Mouse (Mus musculus) gastrocnemius, adult 2 months (tissue): ENCODE data around the gene Galnt2. TPM values are rescaled to one million over a fixed set of nuclear protein-coding genes. Genes with fewer than 3 reads are reported as not detected.

Experiments used
- DNase-seq: peaks from one replicate; pipeline ENCODE4 v3.0.0; 2022
- H3K27ac ChIP-seq: fragments of 200-600 bp; 2 replicates; pipeline ENCODE4 v1.8.1; 2022; ENCODE audit warnings: mild to moderate bottlenecking
- H3K4me3 ChIP-seq: fragments of 200-600 bp; 2 replicates; pipeline ENCODE4 v1.8.1; 2022; ENCODE audit warnings: mild to moderate bottlenecking, moderate library complexity
- CTCF ChIP-seq: fragments of 200-600 bp; IDR thresholded peaks from 2 replicates; pipeline ENCODE4 v1.8.1; 2022; ENCODE audit warnings: antibody characterized with exemption, mild to moderate bottlenecking, moderate library complexity
- intact Hi-C: fragments of 180-260 bp; cut with DNase I; formaldehyde crosslinking; loops from one replicate; pipeline ENCODE4 v1.15.1; 2025
- long read RNA-seq, 2 experiments: library from polyadenylated mRNA; stranded (forward); transcript quantifications; one replicate each; pipeline ENCODE4 v2.0.0; 2021
- total RNA-seq, 2 experiments: library from RNA; stranded (reverse); gene quantifications; 2 replicates each; pipeline ENCODE4 v1.2.3; 2021

Galnt2 gene
- total RNA-seq = 10 to 100 TPM; 35.6 to 37.2 TPM
- long read RNA-seq, experiment 1, full-length matches to known transcripts = 75 of 88 reads
- long read RNA-seq, experiment 1, partial matches to known transcripts = 11 of 88 reads
- long read RNA-seq, experiment 1, other reads (novel, unspliced or antisense) = 2 of 88 reads
- long read RNA-seq, experiment 2, full-length matches to known transcripts = 71 of 91 reads
- long read RNA-seq, experiment 2, partial matches to known transcripts = 9 of 91 reads
- long read RNA-seq, experiment 2, other reads (novel, unspliced or antisense) = 11 of 91 reads

DNA sequence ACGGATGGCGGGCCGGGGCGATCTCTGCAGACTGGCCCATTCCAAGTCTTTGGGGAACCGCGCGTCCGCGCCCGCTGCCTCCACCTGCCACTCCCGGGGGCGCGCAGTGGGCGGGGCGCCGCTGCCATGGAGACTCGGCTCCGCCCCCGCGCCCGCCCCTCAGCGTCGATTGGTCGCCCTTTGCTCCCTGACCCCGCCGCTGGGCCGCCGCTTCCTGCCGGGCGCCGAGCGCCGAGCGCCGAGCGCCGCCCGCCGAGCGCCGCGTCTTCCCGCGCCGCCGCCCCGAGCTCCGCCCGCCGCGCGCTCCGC lies at the start of gene Galnt2:
Gene Galnt2 (plus strand): TSS at position 216 of the 309 bp plus-strand sequence.
- peak; percentile 94 for DNase-seq
- peak within 1 kb of the TSS; percentile 84 for H3K4me3 ChIP-seq
- TF ChIP-seq CTCF = no peak
- intact Hi-C loops = loop anchor here (2.0 to 5.0 kb wide), 3 partner anchors 51 to 179 kb away; no protein-coding TSS in a partner anchor
- peak within 1 kb of the TSS; percentile 90 for H3K27ac ChIP-seq

GRCm38 (mm10) chr8:124181751-124182150 lies 49.4 kb upstream of the Galnt2 start:
- intact Hi-C loops = loop anchor here (5.0 kb wide), 1 partner anchor 91 kb away; no protein-coding TSS in a partner anchor
- H3K4me3 ChIP-seq = no peak overlapping the region
- TF ChIP-seq CTCF = no peak

DNA sequence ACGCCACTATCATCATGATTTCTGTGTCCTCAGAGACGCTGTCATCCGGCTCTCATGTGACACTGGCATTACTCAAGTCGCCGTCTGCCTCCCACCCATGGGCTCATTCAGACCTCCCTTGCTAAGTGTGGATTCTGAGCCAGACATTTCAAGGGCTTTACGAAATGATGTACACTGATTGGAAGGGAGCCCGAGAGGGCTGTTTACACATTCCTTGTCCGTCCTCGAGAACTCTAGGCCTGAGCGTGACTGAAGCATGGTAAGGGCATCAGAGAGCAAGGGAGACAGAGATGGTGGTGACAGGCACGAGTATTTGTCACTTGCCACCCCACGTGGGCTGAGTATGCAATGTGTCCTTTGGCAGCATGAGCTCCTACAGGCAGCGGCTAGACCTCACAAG lies 49.0 kb upstream of the Galnt2 start:
- peak overlapping the region; percentile 38; the same call in 1 of the 2 replicates for H3K27ac ChIP-seq
- peak; percentile 24 for DNase-seq

More at GRCm38 (mm10) chr8:124181751-124182150, 49.4 kb upstream of the Galnt2 start:
- H3K27ac ChIP-seq = no peak overlapping the region
- no peak for DNase-seq

GRCm38 (mm10) chr8:124184078-124184477 lies 47.1 kb upstream of the Galnt2 start:
- no peak for TF ChIP-seq CTCF
- Histone ChIP-seq H3K27ac (no peak overlapping the region), H3K4me3 (no peak overlapping the region)
- intact Hi-C loops = loop anchor here (5.0 kb wide), 1 partner anchor 88 kb away; no protein-coding TSS in a partner anchor
- DNase-seq = peak; percentile 38

More for the DNA sequence above, 49.0 kb upstream of the Galnt2 start:
- intact Hi-C loops = loop anchor here (5.0 kb wide), 1 partner anchor 90 kb away; no protein-coding TSS in a partner anchor
- no peak overlapping the region for H3K4me3 ChIP-seq
- TF ChIP-seq CTCF = no peak

GRCm38 (mm10) chr8:124184507-124184906 lies 46.7 kb upstream of the Galnt2 start:
- DNase-seq = no peak
- Histone ChIP-seq H3K27ac (no peak overlapping the region), H3K4me3 (no peak overlapping the region)
- intact Hi-C loops = loop anchor here (5.0 kb wide), 1 partner anchor 88 kb away; no protein-coding TSS in a partner anchor
- TF ChIP-seq CTCF = no peak; the same call in 1 of the 2 replicates

DNA sequence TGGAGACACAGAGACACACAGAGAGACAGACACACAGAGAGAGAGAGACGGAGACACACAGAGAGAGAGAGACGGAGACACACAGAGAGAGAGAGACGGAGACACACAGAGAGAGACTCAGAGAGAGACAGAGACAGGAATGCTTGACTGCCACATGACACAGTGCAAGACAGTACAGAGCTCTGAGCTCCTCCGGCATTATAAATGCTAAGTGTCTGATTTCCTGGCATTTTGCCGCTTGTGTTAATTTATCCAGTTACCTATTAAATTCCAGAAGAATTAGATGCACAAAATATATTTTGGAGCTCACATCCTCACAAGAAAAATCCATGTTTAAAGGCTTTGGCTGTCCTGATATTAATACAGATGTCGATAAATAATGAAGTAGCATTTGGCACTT lies 46.1 kb upstream of the Galnt2 start:
- no peak for DNase-seq
- no peak overlapping the region for H3K27ac ChIP-seq
- intact Hi-C loops = no loop called here
- H3K4me3 ChIP-seq = no peak overlapping the region
- TF ChIP-seq CTCF = no peak

GRCm38 (mm10) chr8:124190388-124190787 lies 40.8 kb upstream of the Galnt2 start:
- no peak for DNase-seq
- Histone ChIP-seq H3K4me3 (no peak overlapping the region), H3K27ac (no peak overlapping the region)
- intact Hi-C loops = no loop called here
- TF ChIP-seq CTCF = no peak

GRCm38 (mm10) chr8:124192242-124192641 lies 38.9 kb upstream of the Galnt2 start:
- peak overlapping the region; percentile 67 for H3K27ac ChIP-seq
- H3K4me3 ChIP-seq = no peak overlapping the region
- intact Hi-C loops = no loop called here
- no peak for TF ChIP-seq CTCF
- no peak for DNase-seq

GRCm38 (mm10) chr8:124192976-124193375 lies 38.2 kb upstream of the Galnt2 start:
- no peak for TF ChIP-seq CTCF
- Histone ChIP-seq H3K4me3 (peak overlapping the region; percentile 48), H3K27ac (peak overlapping the region; percentile 67)
- intact Hi-C loops = no loop called here
- DNase-seq = peak; percentile 80

- TF ChIP-seq CTCF = no peak
- Histone ChIP-seq H3K4me3 (no peak overlapping the region), H3K27ac (no peak overlapping the region)
- intact Hi-C loops = no loop called here
- no peak for DNase-seq
These were observed 37.2 kb upstream of the Galnt2 start for GRCm38 (mm10) chr8:124193992-124194391.

DNA sequence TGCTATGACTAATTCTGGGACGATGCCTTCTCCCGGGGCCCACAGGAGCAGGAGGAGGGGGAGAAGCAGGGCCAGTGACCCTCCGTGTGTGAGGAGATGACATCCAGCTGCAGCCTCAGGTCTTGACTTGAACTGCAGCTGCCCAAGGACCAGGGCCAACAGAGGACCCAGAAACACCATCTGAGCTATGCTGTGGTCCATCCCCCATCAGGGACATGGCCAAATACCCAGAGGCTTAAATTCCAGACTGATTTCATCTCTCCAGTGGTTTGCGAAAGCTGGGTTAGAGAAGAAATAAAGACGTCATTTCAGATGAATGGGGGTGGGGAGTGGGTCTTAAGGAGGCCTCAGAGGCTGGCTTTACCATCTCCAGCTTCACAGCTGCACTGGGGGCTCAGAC lies 35.0 kb upstream of the Galnt2 start:
- Histone ChIP-seq H3K4me3 (no peak overlapping the region), H3K27ac (peak overlapping the region; percentile 43; the same call in 1 of the 2 replicates)
- intact Hi-C loops = no loop called here
- no peak for TF ChIP-seq CTCF
- DNase-seq = peak; percentile 63

GRCm38 (mm10) chr8:124196797-124197196 lies 34.4 kb upstream of the Galnt2 start:
- intact Hi-C loops = no loop called here
- DNase-seq = no peak
- no peak for TF ChIP-seq CTCF
- no peak overlapping the region for H3K4me3 ChIP-seq
- H3K27ac ChIP-seq = peak overlapping the region; percentile 43; the same call in 1 of the 2 replicates

DNA sequence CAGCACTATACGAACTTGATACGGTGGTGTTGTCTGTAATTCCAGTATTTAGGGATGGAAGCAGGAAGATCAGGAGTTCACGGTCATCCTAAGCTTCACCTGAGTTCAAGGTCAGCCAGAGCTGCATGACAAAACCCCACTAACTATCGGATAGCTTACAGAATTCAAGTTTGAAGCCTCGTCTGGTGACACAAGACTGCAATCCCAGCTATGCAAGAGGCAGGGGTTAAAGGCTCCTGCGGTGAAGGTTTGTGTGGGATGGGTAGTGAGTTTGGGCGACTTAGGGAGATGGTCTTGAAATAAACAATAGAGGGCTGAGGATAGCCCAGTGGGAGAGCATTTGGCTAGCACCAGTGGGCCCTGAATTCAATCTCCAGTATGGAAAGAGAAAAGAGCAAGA lies 33.0 kb upstream of the Galnt2 start:
- no peak for TF ChIP-seq CTCF
- intact Hi-C loops = no loop called here
- H3K27ac ChIP-seq = no peak overlapping the region

DNA sequence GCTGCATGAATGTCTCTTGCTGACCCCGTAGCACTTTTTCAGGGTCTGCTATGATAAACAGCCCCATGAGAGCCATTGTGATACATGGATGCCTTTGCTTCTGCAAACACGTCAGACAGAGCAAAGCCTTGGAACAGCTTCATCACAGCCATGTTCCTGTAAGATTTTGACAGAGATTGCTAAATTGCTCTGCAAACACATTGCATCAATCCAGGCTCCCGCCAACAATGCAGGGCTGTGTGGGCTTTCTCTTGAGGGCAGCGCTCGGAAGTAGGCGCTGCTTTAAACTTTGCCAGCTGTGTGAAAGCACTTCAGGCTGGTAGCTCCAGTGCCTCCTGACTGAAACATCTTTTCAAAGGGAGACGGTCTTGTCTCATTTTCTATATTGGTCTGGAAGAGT lies 30.8 kb upstream of the Galnt2 start:
- Histone ChIP-seq H3K27ac (no peak overlapping the region), H3K4me3 (no peak overlapping the region)
- intact Hi-C loops = no loop called here
- TF ChIP-seq CTCF = no peak
- DNase-seq = no peak

More for the DNA sequence above, 33.0 kb upstream of the Galnt2 start:
- H3K4me3 ChIP-seq = no peak overlapping the region
- DNase-seq = no peak
